Mouse (Mus musculus) ES-E14 (cell line): ENCODE data around the gene Fars2.

Source experiments
- CHD2 ChIP-seq: IDR thresholded peaks from 2 replicates; pipeline ENCODE4 v1.6.1; 2014; ENCODE audit warnings: mild to moderate bottlenecking, low read depth, low read length, inconsistent platforms
- HCFC1 ChIP-seq: IDR thresholded peaks from 2 replicates; pipeline ENCODE4 v1.6.1; 2012; ENCODE audit warnings: low read length, inconsistent platforms, borderline replicate concordance; ENCODE audit not compliant: insufficient read depth
- MAFK ChIP-seq: IDR thresholded peaks from 2 replicates; pipeline ENCODE4 v1.6.1; 2014; ENCODE audit warnings: mild to moderate bottlenecking, low read depth, low read length, inconsistent platforms; ENCODE audit not compliant: insufficient read depth
- ZNF384 ChIP-seq: IDR thresholded peaks from 2 replicates; pipeline ENCODE4 v1.6.1; 2012; ENCODE audit warnings: low read depth, low read length, inconsistent platforms

DNA sequence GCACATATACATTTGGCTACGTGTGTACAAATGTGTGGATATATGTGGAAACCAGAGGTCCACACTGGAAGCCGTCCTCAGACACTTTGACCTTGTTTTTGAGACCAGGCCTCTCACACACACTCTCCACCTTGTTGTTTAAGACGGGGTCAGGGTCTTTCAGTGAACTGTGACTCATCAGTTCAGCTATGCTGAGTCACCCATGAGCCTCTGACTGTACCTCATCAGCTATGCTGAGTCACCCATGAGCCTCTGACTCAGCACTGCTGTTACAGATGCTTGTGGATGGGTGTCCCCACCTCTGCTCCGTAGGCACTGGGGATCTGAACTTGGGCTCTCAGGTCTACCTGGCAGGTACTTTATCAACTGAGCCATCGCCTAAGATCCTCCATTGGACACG lies 85.8 kb downstream of the Fars2 start:
- no peak for TF ChIP-seq CHD2
- TF ChIP-seq ZNF384: no peak
- TF ChIP-seq MAFK: peak; percentile 99
- no peak for TF ChIP-seq HCFC1
